ENCODE assay signal across 11 mouse cellular contexts in the genomic region with DNA sequence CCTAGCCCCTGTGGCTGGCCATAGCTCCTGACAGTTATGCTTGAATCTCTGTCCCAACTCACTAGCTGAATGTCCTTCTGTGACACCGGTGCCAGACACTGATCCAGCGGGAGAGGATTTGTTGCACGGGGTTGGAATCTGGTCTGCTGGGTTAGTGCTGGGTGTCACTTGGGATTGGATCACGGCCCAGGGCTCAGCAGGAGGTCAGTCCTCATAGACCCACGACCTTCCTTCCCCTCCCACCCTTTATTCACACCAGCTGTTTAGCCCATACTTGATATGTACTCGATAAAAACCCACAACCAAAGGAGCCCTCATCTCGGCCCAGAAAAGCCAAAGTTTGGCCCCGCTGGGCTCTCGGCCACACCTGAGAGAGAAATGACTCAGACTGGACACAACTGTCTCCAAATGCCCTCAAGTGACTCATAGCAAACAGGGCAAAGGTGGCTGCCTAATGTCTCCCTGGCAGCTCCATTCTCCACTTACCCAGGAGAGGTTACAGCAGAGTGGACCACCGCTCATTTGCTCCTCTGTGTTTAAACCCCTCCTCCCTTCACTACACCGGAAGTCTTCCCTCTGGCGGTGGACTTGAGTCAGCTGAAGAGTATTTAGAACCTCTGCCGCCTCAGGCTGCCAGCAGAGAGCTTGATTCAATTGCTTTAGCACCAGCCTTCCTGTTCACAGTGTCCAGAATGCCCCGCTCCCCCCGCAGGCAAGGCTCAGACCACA. TPM values are rescaled to one million over a fixed set of nuclear protein-coding genes. Genes with fewer than 3 reads are reported as not detected.
DNase-seq lines count a peak whose midpoint lies in the region; ATAC-seq and TF ChIP-seq lines count a peak whose summit lies in the region.
"Had no signal": no experiment of that assay in that cellular context is flagged by ENCODE, and none has a peak within 500 bp of the region (broad histone marks: within the 10 kb centered on the region; RNA-seq: fewer than 3 reads in every experiment).

No protein-coding gene starts in this region.

- no peaks in the 10 kb centered on the region for H3K27me3 ChIP-seq in kidney, adult 2 months (replicated peaks; ENCODE audit: control insufficient read depth, insufficient read depth, low read length)
- no peaks in the 10 kb centered on the region for H3K27me3 ChIP-seq in stomach, postnatal 0 days (ENCODE audit: control insufficient read depth, insufficient read depth, low read length)
- H3K27me3 ChIP-seq in hindbrain, embryonic 13.5 days, result no peaks in the 10 kb centered on the region; the same call in 1 of the 2 replicates
- H3K27me3 ChIP-seq: stomach, embryonic 15.5 days had no signal

- DNase-seq in CD4-positive, CD25-positive, alpha-beta regulatory T cell, adult 2 months (ENCODE audit: low read depth, low spot score), result peak; percentile 49
- DNase-seq in lung, postnatal 10 days, result peak; percentile 50
- no peak for DNase-seq in lung, postnatal 36 days
- peak; percentile 70 for DNase-seq in kidney, adult 2 months
- DNase-seq in stomach, postnatal 0 days (ENCODE audit: low spot score), result peak; percentile 42
- no peak for DNase-seq in layer of hippocampus, adult 18-20 months (ENCODE audit: low spot score in 2 of 2)

- H3K4me3 ChIP-seq in kidney, adult 2 months (ENCODE audit: insufficient read depth, low read depth, low read length), result no peak overlapping the region
- no peak overlapping the region for H3K4me3 ChIP-seq in stomach, postnatal 0 days (ENCODE audit: low read depth, low read length)
- H3K4me3 ChIP-seq in hindbrain, embryonic 13.5 days, result no peak overlapping the region
- H3K4me3 ChIP-seq: stomach, embryonic 15.5 days had no signal

- no peak for TF ChIP-seq EP300 in stomach, postnatal 0 days (optimal IDR thresholded peaks at IDR 0.05)

- H3K9ac ChIP-seq in stomach, postnatal 0 days (ENCODE audit: low read length), result no peak overlapping the region
- H3K9ac ChIP-seq in hindbrain, embryonic 13.5 days, result no peak overlapping the region
- H3K9ac ChIP-seq: stomach, embryonic 15.5 days had no signal

- H3K27ac ChIP-seq in kidney, adult 2 months (ENCODE audit: insufficient read depth, low read depth, low read length), result peak overlapping the region; percentile 13
- no peak overlapping the region for H3K27ac ChIP-seq in stomach, postnatal 0 days (replicated peaks)
- no peak overlapping the region for H3K27ac ChIP-seq in hindbrain, embryonic 13.5 days
- H3K27ac ChIP-seq: stomach, embryonic 15.5 days had no signal

- ATAC-seq in CD4-positive, CD25-positive, alpha-beta regulatory T cell, adult 4 months, result no peak
- no peak; the same call in 1 of the 2 replicates for ATAC-seq in stomach, postnatal 0 days (ENCODE audit: low FRiP score, low TSS enrichment)
- ATAC-seq in hindbrain, embryonic 13.5 days (ENCODE audit: low FRiP score), result no peak

- peak; percentile 39 for TF ChIP-seq CTCF in kidney, adult 2 months (conservative IDR thresholded peaks at IDR 0.05; ENCODE audit: insufficient read depth, insufficient read length, low read depth, low read length)
- TF ChIP-seq CTCF in stomach, postnatal 0 days (IDR thresholded peaks at IDR 0.05; ENCODE audit: low read depth), result peak; percentile 66

- peaks cover 9% of the 10 kb centered on the region for H3K4me1 ChIP-seq in kidney, adult 2 months (ENCODE audit: control insufficient read depth, insufficient read depth, low read length)
- H3K4me1 ChIP-seq in stomach, postnatal 0 days (replicated peaks; ENCODE audit: control insufficient read depth, insufficient read depth), result no peaks in the 10 kb centered on the region
- H3K4me1 ChIP-seq in hindbrain, embryonic 13.5 days (replicated peaks), result peaks cover 32% of the 10 kb centered on the region

- 27% methylated on average over 15 of the region's 15 CpGs for WGBS in kidney, adult 2 months
- WGBS in stomach, postnatal 0 days, result 50% methylated on average over 15 of the region's 15 CpGs
- 55% methylated on average over 15 of the region's 15 CpGs for WGBS in hindbrain, embryonic 13.5 days

- H3K9me3 ChIP-seq in stomach, postnatal 0 days (ENCODE audit: control insufficient read depth, low read length), result no peaks in the 10 kb centered on the region
- H3K9me3 ChIP-seq in hindbrain, embryonic 13.5 days, result no peaks in the 10 kb centered on the region
- H3K9me3 ChIP-seq: stomach, embryonic 15.5 days had no signal

- H3K4me2 ChIP-seq in stomach, postnatal 0 days (replicated peaks; ENCODE audit: low read depth), result no peak overlapping the region
- H3K4me2 ChIP-seq in hindbrain, embryonic 13.5 days, result no peak overlapping the region
- H3K4me2 ChIP-seq: stomach, embryonic 15.5 days had no signal

- no peak for TF ChIP-seq POLR2A in kidney, adult 2 months (IDR thresholded peaks at IDR 0.05; ENCODE audit: low read depth, low read length)

- H3K36me3 ChIP-seq in kidney, adult 2 months (ENCODE audit: control insufficient read depth, insufficient read depth, low read length), result no peaks in the 10 kb centered on the region
- H3K36me3 ChIP-seq in stomach, postnatal 0 days (ENCODE audit: control insufficient read depth, insufficient read depth, low read length), result no peaks in the 10 kb centered on the region
- no peaks in the 10 kb centered on the region for H3K36me3 ChIP-seq in hindbrain, embryonic 13.5 days
- H3K36me3 ChIP-seq: stomach, embryonic 15.5 days had no signal

RNA-seq across cellular contexts. Expression of a gene that starts 27.2 kb away (rescaled TPM):
- polyA plus RNA-seq in CD4-positive, CD25-positive, alpha-beta regulatory T cell, adult 4 months (2017; shearing (Covaris generic)), result under 1 TPM in 1 of 2 experiments, not detected in 1; 0.50 TPM
- polyA plus RNA-seq in kidney, adult 2 months (2012; rRNA removed), result 0.12 and 0.13 TPM in 2 replicates
- not detected in 2 replicates for polyA plus RNA-seq in stomach, postnatal 0 days (2015; fragmentation: Nextera tagmentation; extraction: Ambion mirVana)
- total RNA-seq in layer of hippocampus, adult 18-20 months (2021), result not detected
- polyA plus RNA-seq in hindbrain, embryonic 13.5 days (2015; fragmentation: Nextera tagmentation; extraction: Ambion mirVana), result not detected in 2 replicates
- polyA plus RNA-seq: embryonic facial prominence, embryonic 14.5 days; liver, embryonic 16.5 days; stomach, embryonic 15.5 days had no signal

Comparison
In these comparisons a context has a peak if more than half of its experiments do, and no peak if none do; other contexts are left out.
1. DNase-seq: peak in CD4-positive, CD25-positive, alpha-beta regulatory T cell, adult 2 months (single experiment), lung, postnatal 10 days (single experiment), kidney, adult 2 months (single experiment) and stomach, postnatal 0 days (single experiment); none in lung, postnatal 36 days (single experiment) and layer of hippocampus, adult 18-20 months (0 of 2).